Mouse (Mus musculus): ENCODE measurements at regions not wholly inside any gene's neighbourhood (a gene's known extent, or its start where the extent isn't known, plus 50 kb on each side); places are given as distances from the start of the nearest gene placed in this dataset.

DNA sequence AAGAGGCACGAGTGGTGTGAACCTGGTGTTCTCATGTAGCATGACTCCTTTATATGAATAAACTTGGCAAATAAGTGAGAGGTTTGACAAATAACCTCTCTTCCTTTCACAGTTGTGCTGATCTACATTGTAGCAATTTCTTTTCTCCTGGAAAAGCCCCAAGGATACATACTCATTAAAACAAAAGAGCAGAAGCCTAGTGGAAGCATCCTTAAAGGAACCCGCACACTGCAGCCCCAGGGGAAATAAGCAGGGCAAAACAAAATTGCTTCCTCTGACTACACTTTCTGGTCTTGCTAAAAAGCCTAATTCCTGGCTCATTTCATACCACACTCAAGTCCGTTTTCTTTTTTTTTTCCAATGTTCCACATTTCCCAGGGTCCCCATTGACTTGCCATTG lies 72.7 kb upstream of the Gm10184 start:
- no peaks in the 10 kb centered on the region for H3K27me3 ChIP-seq (ENCODE audit: insufficient read depth, low read length)
- no peaks in the 10 kb centered on the region for H3K4me1 ChIP-seq (ENCODE audit: insufficient read depth)
- no peak for ATAC-seq
- no peak for TF ChIP-seq CTCF (IDR thresholded peaks at IDR 0.05; ENCODE audit: low read depth)
- H3K4me2 ChIP-seq (ENCODE audit: low read depth), result no peak overlapping the region
- no peak for DNase-seq
- no peaks in the 10 kb centered on the region for H3K9me3 ChIP-seq (ENCODE audit: low read length)
- no peak overlapping the region for H3K4me3 ChIP-seq (ENCODE audit: low read depth, low read length)
- no peaks in the 10 kb centered on the region for H3K36me3 ChIP-seq (ENCODE audit: insufficient read depth)
- H3K9ac ChIP-seq, result no peak overlapping the region
- 39% methylated on average over 3 of the region's 3 CpGs for WGBS
- H3K27ac ChIP-seq (ENCODE audit: low read depth, low read length), result no peak overlapping the region

- no peak for DNase-seq
- TF ChIP-seq CTCF (IDR thresholded peaks at IDR 0.05; ENCODE audit: low read depth), result no peak
Measured at GRCm38 (mm10) chr17:89979055-89979853, 69.0 kb upstream of the Gm10184 start.

GRCm38 (mm10) chr17:89963000-89963399 lies 52.8 kb upstream of the Gm10184 start:
- Histone ChIP-seq H3K9me3 (ENCODE audit: low read length) (no peaks in the 10 kb centered on the region), H3K27me3 (ENCODE audit: insufficient read depth, low read length) (no peaks in the 10 kb centered on the region), H3K36me3 (ENCODE audit: insufficient read depth) (no peaks in the 10 kb centered on the region), H3K4me2 (ENCODE audit: low read depth) (no peak overlapping the region), H3K9ac (no peak overlapping the region), H3K4me1 (ENCODE audit: insufficient read depth) (no peaks in the 10 kb centered on the region), H3K27ac (ENCODE audit: low read depth, low read length) (no peak overlapping the region), H3K4me3 (ENCODE audit: low read depth, low read length) (no peak overlapping the region)
- WGBS, result 90% methylated on average over 1 of the region's 1 CpGs
- ATAC-seq (no peak), DNase-seq (no peak)
- TF ChIP-seq CTCF (IDR thresholded peaks at IDR 0.05; ENCODE audit: low read depth), result no peak

More at GRCm38 (mm10) chr17:89979055-89979853, 69.0 kb upstream of the Gm10184 start:
- H3K9ac ChIP-seq, result no peak overlapping the region
- H3K4me3 ChIP-seq (ENCODE audit: low read depth, low read length), result no peak overlapping the region
- no peak overlapping the region for H3K4me2 ChIP-seq (ENCODE audit: low read depth)
- H3K36me3 ChIP-seq (ENCODE audit: insufficient read depth), result no peaks in the 10 kb centered on the region
- no peaks in the 10 kb centered on the region for H3K4me1 ChIP-seq (ENCODE audit: insufficient read depth)
- no peaks in the 10 kb centered on the region for H3K9me3 ChIP-seq (ENCODE audit: low read length)
- no peak overlapping the region for H3K27ac ChIP-seq (ENCODE audit: low read depth, low read length)
- no peak for ATAC-seq
- H3K27me3 ChIP-seq (ENCODE audit: insufficient read depth, low read length), result no peaks in the 10 kb centered on the region
- WGBS, result 14% methylated on average over 5 of the region's 5 CpGs

DNA sequence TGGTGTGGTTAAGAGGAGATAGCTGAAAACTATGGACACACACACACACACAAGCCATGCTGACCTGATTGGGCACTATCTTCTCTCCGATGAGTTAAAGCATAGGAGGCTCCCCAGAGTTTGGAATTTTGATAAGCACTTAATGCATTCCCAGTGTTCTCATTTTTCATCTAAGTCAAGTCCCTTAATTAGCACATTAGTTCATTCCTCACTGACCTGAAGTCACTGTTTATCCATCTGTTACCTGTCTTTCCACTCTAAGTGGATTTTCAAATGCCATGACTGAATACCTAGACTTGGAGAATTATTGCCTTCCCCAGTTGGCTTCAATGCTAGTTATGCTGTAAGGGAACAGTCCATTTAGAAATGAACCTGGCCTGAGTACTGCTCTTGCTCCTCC lies 51.2 kb upstream of the Gm10184 start:
- Histone ChIP-seq H3K9me3 (ENCODE audit: low read length) (no peaks in the 10 kb centered on the region), H3K36me3 (ENCODE audit: insufficient read depth) (no peaks in the 10 kb centered on the region), H3K4me2 (ENCODE audit: low read depth) (no peak overlapping the region), H3K4me1 (ENCODE audit: insufficient read depth) (no peaks in the 10 kb centered on the region), H3K27ac (ENCODE audit: low read depth, low read length) (no peak overlapping the region), H3K4me3 (ENCODE audit: low read depth, low read length) (no peak overlapping the region), H3K27me3 (ENCODE audit: insufficient read depth, low read length) (no peaks in the 10 kb centered on the region), H3K9ac (no peak overlapping the region)
- no peak for TF ChIP-seq CTCF (IDR thresholded peaks at IDR 0.05; ENCODE audit: low read depth)
- ATAC-seq (no peak), DNase-seq (no peak)
- WGBS, result 94% methylated on average over 1 of the region's 1 CpGs

DNA sequence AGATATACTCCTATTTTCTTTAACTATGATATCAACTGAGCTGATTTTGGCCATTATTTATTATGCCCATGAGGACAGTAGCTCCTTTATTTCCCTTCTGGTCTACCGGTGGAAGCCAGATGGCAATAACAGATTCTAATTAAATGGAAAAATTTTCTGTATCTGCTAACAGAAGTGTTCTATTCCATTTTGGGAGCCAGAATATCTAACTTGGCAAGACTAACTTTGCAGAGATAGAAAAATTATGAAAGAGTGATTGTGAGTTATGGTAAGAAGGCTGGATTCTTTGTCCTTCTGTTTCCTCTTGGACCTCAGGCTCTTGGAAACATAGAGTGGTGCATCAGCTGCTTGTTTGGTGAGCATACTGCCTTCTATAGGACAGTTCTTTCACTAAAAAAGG lies 50.1 kb upstream of the Gm10184 start:
- WGBS, result 51% methylated on average over 1 of the region's 1 CpGs
- TF ChIP-seq CTCF (IDR thresholded peaks at IDR 0.05; ENCODE audit: low read depth), result no peak
- no peaks in the 10 kb centered on the region for H3K4me1 ChIP-seq (ENCODE audit: insufficient read depth)

More for the DNA sequence above, 50.1 kb upstream of the Gm10184 start:
- Histone ChIP-seq H3K27me3 (ENCODE audit: insufficient read depth, low read length) (no peaks in the 10 kb centered on the region), H3K4me3 (ENCODE audit: low read depth, low read length) (no peak overlapping the region), H3K9ac (no peak overlapping the region), H3K9me3 (ENCODE audit: low read length) (no peaks in the 10 kb centered on the region), H3K27ac (ENCODE audit: low read depth, low read length) (no peak overlapping the region), H3K36me3 (ENCODE audit: insufficient read depth) (no peaks in the 10 kb centered on the region), H3K4me2 (ENCODE audit: low read depth) (no peak overlapping the region)
- DNase-seq (peak; percentile 10), ATAC-seq (no peak)

Measured in forebrain, postnatal 0 days (tissue).